Mouse (Mus musculus): Measurements from ENCODE around the gene Cbx5.

- TF ChIP-seq CTCF (IDR thresholded peaks at IDR 0.05; ENCODE audit: borderline replicate concordance, insufficient read depth, low read depth, low read length) = no peak
- TF ChIP-seq POLR2A (IDR thresholded peaks at IDR 0.05; ENCODE audit: borderline replicate concordance, insufficient read depth, low read length) = no peak
Measured at GRCm38 (mm10) chr15:103256210-103256986, 16.8 kb upstream of the Cbx5 start.
